Comparison of ENCODE assay signal across 24 mouse cellular contexts in the genomic region with DNA sequence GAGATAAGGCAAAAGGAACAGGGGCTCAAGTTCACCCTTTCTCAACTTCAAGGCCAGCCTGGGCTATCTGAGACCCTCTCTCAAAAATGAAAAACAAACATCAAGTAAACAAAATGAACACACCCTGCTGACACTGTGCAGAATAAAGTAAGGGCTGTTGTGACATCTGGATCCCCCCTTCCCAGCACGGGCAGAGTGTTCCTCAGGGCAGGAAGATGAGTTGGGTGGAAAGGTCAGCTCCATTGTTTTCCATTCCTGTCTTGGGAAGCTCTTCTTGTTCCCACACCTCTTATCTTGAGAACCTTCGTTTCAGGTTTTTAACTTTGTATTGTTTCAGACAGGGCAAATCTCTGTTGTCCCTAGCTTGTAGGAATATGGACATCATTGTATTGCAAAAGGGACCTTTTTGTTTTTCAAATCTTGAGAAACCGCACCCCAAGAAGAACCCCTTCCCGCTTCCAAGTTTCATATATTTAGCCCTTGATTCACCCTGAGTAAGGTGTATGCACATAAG.
"Had no signal": no experiment of that assay in that cellular context is flagged by ENCODE, and none has a peak within 500 bp of the region (broad histone marks: within the 10 kb centered on the region; RNA-seq: fewer than 3 reads in every experiment).

No protein-coding gene starts in this region.

- DNase-seq: gastrocnemius, adult 2 months; gastrocnemius, postnatal 10 days; gastrocnemius, postnatal 25 days; heart, postnatal 4 days; kidney, adult 11 months; kidney, postnatal 10 days; kidney, postnatal 25 days; kidney, postnatal 4 days; liver; liver, embryonic 13.5 days; liver, postnatal 0 days had no signal

- H3K4me1 ChIP-seq: hindbrain, embryonic 13.5 days; hindbrain, embryonic 15.5 days; limb, embryonic 10.5 days; limb, embryonic 12.5 days; liver, embryonic 13.5 days had no signal

- H3K27ac ChIP-seq: gastrocnemius, adult 2 months; heart, embryonic 10.5 days; hindbrain, embryonic 10.5 days; hindbrain, embryonic 13.5 days; hindbrain, embryonic 15.5 days; hindbrain, postnatal 0 days; layer of hippocampus, adult 2 months; left cerebral cortex, adult 2 months; limb, embryonic 10.5 days; limb, embryonic 12.5 days; liver, embryonic 13.5 days; liver, embryonic 15.5 days had no signal

- H3K36me3 ChIP-seq: heart, embryonic 10.5 days; heart, embryonic 12.5 days; hindbrain, embryonic 10.5 days; hindbrain, embryonic 13.5 days; hindbrain, embryonic 15.5 days; limb, embryonic 10.5 days; limb, embryonic 12.5 days; liver, embryonic 13.5 days; liver, embryonic 15.5 days had no signal

- H3K4me2 ChIP-seq: heart, embryonic 12.5 days; hindbrain, embryonic 13.5 days; hindbrain, embryonic 15.5 days; limb, embryonic 12.5 days; liver, embryonic 11.5 days; liver, embryonic 13.5 days; liver, embryonic 15.5 days had no signal

- H3K4me3 ChIP-seq: gastrocnemius, adult 2 months; heart, embryonic 10.5 days; heart, embryonic 12.5 days; hindbrain, embryonic 10.5 days; hindbrain, embryonic 13.5 days; hindbrain, embryonic 15.5 days; layer of hippocampus, adult 2 months; left cerebral cortex, adult 2 months; limb, embryonic 10.5 days; limb, embryonic 12.5 days; liver, embryonic 13.5 days; liver, embryonic 15.5 days had no signal

- ATAC-seq: hindbrain, postnatal 0 days; intestine, embryonic 16.5 days; liver, postnatal 0 days had no signal

- H3K9ac ChIP-seq: heart, embryonic 12.5 days; hindbrain, embryonic 13.5 days; hindbrain, embryonic 15.5 days; limb, embryonic 12.5 days; liver, embryonic 13.5 days; liver, embryonic 15.5 days; liver, postnatal 0 days had no signal

- H3K27me3 ChIP-seq: heart, embryonic 12.5 days; hindbrain, embryonic 13.5 days; hindbrain, embryonic 15.5 days; limb, embryonic 12.5 days; liver, embryonic 13.5 days; liver, embryonic 15.5 days had no signal

- H3K9me3 ChIP-seq: heart, embryonic 10.5 days; heart, embryonic 12.5 days; hindbrain, embryonic 10.5 days; hindbrain, embryonic 13.5 days; hindbrain, embryonic 15.5 days; limb, embryonic 10.5 days; limb, embryonic 12.5 days; liver, embryonic 13.5 days; liver, embryonic 15.5 days had no signal
